ENCODE assay signal across 9 mouse cellular contexts in the genomic region with DNA sequence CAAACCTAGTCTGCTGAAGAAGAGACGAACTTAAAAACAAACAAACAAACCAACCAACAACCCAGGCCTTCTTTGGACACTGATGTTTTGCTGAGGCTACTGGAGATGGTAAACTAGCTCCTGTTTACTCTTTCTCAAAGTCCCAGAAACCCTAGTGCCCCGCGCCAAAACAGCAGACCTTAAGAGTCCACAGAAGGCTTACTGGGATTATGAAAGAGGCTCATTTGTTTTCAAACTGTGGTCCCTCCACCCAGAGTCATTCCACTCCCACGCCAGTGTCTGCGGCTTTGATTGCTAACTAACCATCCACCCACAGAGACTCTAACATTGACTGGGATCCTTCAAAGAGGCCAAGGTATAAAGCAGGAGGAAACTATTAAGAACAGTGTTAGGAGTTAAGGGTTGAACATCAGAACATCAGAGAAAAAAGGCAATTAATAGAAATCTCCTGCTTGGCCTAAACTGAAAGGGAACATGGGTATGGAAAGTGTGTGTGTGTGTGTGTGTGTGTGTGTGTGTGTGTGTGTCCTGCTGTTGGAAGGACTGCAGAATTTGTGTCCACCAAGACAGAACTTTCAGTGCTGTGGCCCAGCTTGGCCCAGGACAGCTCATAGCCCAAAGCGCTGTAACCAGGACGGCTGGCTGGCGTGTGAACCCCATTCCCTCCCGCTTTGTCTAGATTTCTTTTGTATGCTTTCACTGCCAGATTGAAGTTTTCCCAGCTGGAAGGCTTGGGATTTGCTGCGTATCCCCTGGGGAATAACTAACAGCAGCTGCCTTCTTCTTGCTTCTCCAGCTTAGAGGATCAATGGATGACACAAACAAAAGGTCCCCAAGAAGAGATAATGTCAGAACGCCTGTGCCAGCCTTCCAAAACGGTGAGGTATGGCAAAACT. TPM values are rescaled to one million over a fixed set of nuclear protein-coding genes. Genes with fewer than 3 reads are reported as not detected.
A peak's percentile ranks its signal among the peaks of the same experiment; 100 is the strongest.
DNase-seq lines count a peak whose midpoint lies in the region; ATAC-seq and TF ChIP-seq lines count a peak whose summit lies in the region.
"Had no signal": no experiment of that assay in that cellular context is flagged by ENCODE, and none has a peak within 500 bp of the region (broad histone marks: within the 10 kb centered on the region; RNA-seq: fewer than 3 reads in every experiment).

No protein-coding gene starts in this region.

- no peaks in the 10 kb centered on the region for H3K27me3 ChIP-seq in ES-Bruce4 (ENCODE audit: control insufficient read depth, insufficient read depth, low read length, poor library complexity, severe bottlenecking)
- no peaks in the 10 kb centered on the region for H3K27me3 ChIP-seq in midbrain, embryonic 12.5 days

- peak; percentile 77 for DNase-seq in gastrocnemius, postnatal 25 days
- no peak for DNase-seq in cerebellum, postnatal 25 days
- DNase-seq in cerebellum, adult 8-10 months: no peak
- DNase-seq in adipocyte (ENCODE audit: low spot score): no peak

- H3K9ac ChIP-seq in ES-Bruce4 (ENCODE audit: low read depth, poor library complexity, severe bottlenecking): no peak overlapping the region
- peak overlapping the region; percentile 24; the same call in 1 of the 2 replicates for H3K9ac ChIP-seq in midbrain, embryonic 12.5 days (replicated peaks)

- H3K4me3 ChIP-seq in ES-Bruce4 (ENCODE audit: low read depth, low read length): no peak overlapping the region
- H3K4me3 ChIP-seq in brown adipose tissue, adult 24 weeks (ENCODE audit: insufficient read depth, low read depth, low read length): no peak overlapping the region
- H3K4me3 ChIP-seq in midbrain, embryonic 12.5 days: no peak overlapping the region

- H3K27ac ChIP-seq in ES-Bruce4 (ENCODE audit: insufficient read depth, low read length): peak overlapping the region; percentile 63; the same call in 1 of the 2 replicates
- H3K27ac ChIP-seq in brown adipose tissue, adult 24 weeks (replicated peaks; ENCODE audit: low read depth, low read length): peak overlapping the region; percentile 81
- peak overlapping the region; percentile 87 for H3K27ac ChIP-seq in midbrain, embryonic 12.5 days (replicated peaks)
- H3K27ac ChIP-seq: macrophage had no signal

- TF ChIP-seq POLR2A in ES-Bruce4 (IDR thresholded peaks at IDR 0.05; ENCODE audit: insufficient read depth, low read length): no peak

- no peak for TF ChIP-seq CTCF in ES-Bruce4 (IDR thresholded peaks at IDR 0.05; ENCODE audit: low read depth, low read length)

- peak; percentile 6 for ATAC-seq in inflammation-experienced regulatory T-cells, adult 6 months
- peak; percentile 62 for ATAC-seq in midbrain, embryonic 12.5 days (ENCODE audit: low FRiP score, low read depth)

- H3K9me3 ChIP-seq in ES-Bruce4 (replicated peaks; ENCODE audit: control insufficient read depth, insufficient read depth, low read length, poor library complexity, severe bottlenecking): no peaks in the 10 kb centered on the region
- no peaks in the 10 kb centered on the region for H3K9me3 ChIP-seq in midbrain, embryonic 12.5 days

- TF ChIP-seq EP300 in ES-Bruce4 (IDR thresholded peaks at IDR 0.05; ENCODE audit: insufficient read depth, low read depth, low read length): no peak

- H3K36me3 ChIP-seq in ES-Bruce4 (ENCODE audit: control insufficient read depth, insufficient read depth, low read length, poor library complexity, severe bottlenecking): no peaks in the 10 kb centered on the region; the same call in 1 of the 2 replicates
- H3K36me3 ChIP-seq in midbrain, embryonic 12.5 days: peaks cover 23% of the 10 kb centered on the region

- peak overlapping the region; percentile 19; the same call in 1 of the 2 replicates for H3K4me2 ChIP-seq in midbrain, embryonic 12.5 days (replicated peaks)

- H3K4me1 ChIP-seq in ES-Bruce4 (ENCODE audit: control insufficient read depth, insufficient read depth, low read length): peaks cover 7% of the 10 kb centered on the region
- H3K4me1 ChIP-seq in brown adipose tissue, adult 24 weeks (ENCODE audit: control insufficient read depth, insufficient read depth, insufficient read length, low read length): peaks cover 44% of the 10 kb centered on the region
- peaks cover 78% of the 10 kb centered on the region for H3K4me1 ChIP-seq in midbrain, embryonic 12.5 days

- 11% methylated on average over 12 of the region's 12 CpGs for WGBS in midbrain, embryonic 12.5 days

RNA-seq across cellular contexts. Expression of a gene that starts 20.4 kb away (rescaled TPM):
- polyA plus RNA-seq in ES-Bruce4 (2011; ENCODE audit: insufficient read depth, insufficient read length, low read depth, missing spikeins): 36.5 and 40.3 TPM in 2 replicates
- polyA plus RNA-seq in brown adipose tissue, adult 24 weeks (2012; ENCODE audit: insufficient read depth, insufficient read length, missing spikeins): 35.5 and 36.9 TPM in 2 replicates
- 10 to 100 TPM; 20.5 to 24.2 TPM for total RNA-seq in gastrocnemius, postnatal 25 days (2021)
- 100 to 1,000 TPM; 200 to 243 (median 210) TPM for polyA plus RNA-seq in inflammation-experienced regulatory T-cells, adult 6 months (2017; shearing (Covaris generic))
- polyA plus RNA-seq in midbrain, embryonic 12.5 days (2016; fragmentation: Nextera tagmentation; extraction: Ambion mirVana): 143 and 144 TPM in 2 replicates
